Mouse (Mus musculus) spleen, postnatal 14 days (tissue): ENCODE measurements around the gene Try4.
"Not testable (repeated sequence)": the region's sequence is repeated elsewhere in the genome, so short reads cannot be mapped to it uniquely, and the experiment has no call there.

Experiments used
- DNase-seq, 2 experiments: peaks; one replicate each; pipeline ENCODE4 v3.0.0; 2021 to 2022; ENCODE audit warnings: low spot score in 2 of 2

The Try4 gene

GRCm38 (mm10) chr6:41301969-41302368, at the start of gene Try4:
Gene Try4 (plus strand): TSS chr6:41302269.
- no peak for DNase-seq

GRCm38 (mm10) chr6:41253314-41253713, 48.8 kb upstream of the Try4 start:
- DNase-seq, result not testable (repeated sequence)

- no peak for DNase-seq
These were observed 45.6 kb upstream of the Try4 start for GRCm38 (mm10) chr6:41256424-41256823.

GRCm38 (mm10) chr6:41257432-41257831, 44.6 kb upstream of the Try4 start:
- DNase-seq, result no peak

GRCm38 (mm10) chr6:41262796-41263195, 39.3 kb upstream of the Try4 start:
- no peak for DNase-seq

GRCm38 (mm10) chr6:41266140-41266539, 35.9 kb upstream of the Try4 start:
- DNase-seq, result no peak

- DNase-seq, result no peak
These were observed 3.8 kb upstream of the Try4 start for GRCm38 (mm10) chr6:41298255-41298654.

GRCm38 (mm10) chr6:41316741-41317140, 14.7 kb downstream of the Try4 start, which contains the start of gene Try5:
Gene Try5 (minus strand): TSS chr6:41316841.
- not testable (repeated sequence) for DNase-seq

- DNase-seq, result no peak
These were observed 51.9 kb downstream of the Try4 start, which contains the start of gene Try10 for GRCm38 (mm10) chr6:41353932-41354331. Gene Try10 (plus strand): TSS chr6:41354105.
